Mouse (Mus musculus): ENCODE results near the gene Tent5c. TPM values are rescaled to one million over a fixed set of nuclear protein-coding genes. Genes with fewer than 3 reads are reported as not detected.
A peak's percentile ranks its signal among the peaks of the same experiment; 100 is the strongest.

Gene Tent5c
- polyA plus RNA-seq, 1 experiment from 2014 or later, result 3.8 TPM

- Histone ChIP-seq H3K4me3 (replicated peaks; ENCODE audit: low read depth, low read length) (no peak overlapping the region), H3K4me1 (replicated peaks; ENCODE audit: insufficient read depth, low read length) (0 out of 2 replicates have a peak, but pooled peaks cover 5% of the 10 kb centered on the region), H3K4me2 (ENCODE audit: low read length) (no peak overlapping the region), H3K36me3 (ENCODE audit: insufficient read depth, low read length) (no peaks in the 10 kb centered on the region), H3K27me3 (ENCODE audit: insufficient read depth, low read length) (no peaks in the 10 kb centered on the region), H3K9me3 (replicated peaks; ENCODE audit: low read length) (no peaks in the 10 kb centered on the region), H3K9ac (ENCODE audit: low read depth, low read length) (no peak overlapping the region), H3K27ac (no peak overlapping the region)
- peak; percentile 70 for DNase-seq (ENCODE audit: low spot score)
- WGBS, result 68% methylated on average over 10 of the region's 10 CpGs
- TF ChIP-seq CTCF (IDR thresholded peaks at IDR 0.05; ENCODE audit: low read depth), result peak; percentile 81
- ATAC-seq (replicated peaks; ENCODE audit: low FRiP score, low read depth), result no peak; the same call in 1 of the 2 replicates
These were observed 66.5 kb downstream of the Tent5c start for GRCm38 (mm10) chr3:100422392-100423167.

GRCm38 (mm10) chr3:100421354-100421753 lies 67.8 kb downstream of the Tent5c start:
- no peak for TF ChIP-seq CTCF (IDR thresholded peaks at IDR 0.05; ENCODE audit: low read depth)

GRCm38 (mm10) chr3:100420691-100421056 lies 68.5 kb downstream of the Tent5c start:
- Histone ChIP-seq H3K4me3 (replicated peaks; ENCODE audit: low read depth, low read length) (no peak overlapping the region), H3K4me1 (replicated peaks; ENCODE audit: insufficient read depth, low read length) (0 out of 2 replicates have a peak, but pooled peaks cover 9% of the 10 kb centered on the region), H3K36me3 (ENCODE audit: insufficient read depth, low read length) (no peaks in the 10 kb centered on the region), H3K27me3 (ENCODE audit: insufficient read depth, low read length) (no peaks in the 10 kb centered on the region), H3K4me2 (ENCODE audit: low read length) (no peak overlapping the region), H3K9ac (ENCODE audit: low read depth, low read length) (no peak overlapping the region), H3K9me3 (replicated peaks; ENCODE audit: low read length) (no peaks in the 10 kb centered on the region), H3K27ac (no peak overlapping the region)
- WGBS, result 33% methylated on average over 5 of the region's 5 CpGs
- DNase-seq (ENCODE audit: low spot score), result no peak
- no peak for ATAC-seq (replicated peaks; ENCODE audit: low FRiP score, low read depth)
- no peak for TF ChIP-seq CTCF (IDR thresholded peaks at IDR 0.05; ENCODE audit: low read depth)

More at GRCm38 (mm10) chr3:100421354-100421753, 67.8 kb downstream of the Tent5c start:
- ATAC-seq (replicated peaks; ENCODE audit: low FRiP score, low read depth) (no peak), DNase-seq (ENCODE audit: low spot score) (no peak)
- Histone ChIP-seq H3K36me3 (ENCODE audit: insufficient read depth, low read length) (no peaks in the 10 kb centered on the region), H3K27me3 (ENCODE audit: insufficient read depth, low read length) (no peaks in the 10 kb centered on the region), H3K4me1 (replicated peaks; ENCODE audit: insufficient read depth, low read length) (0 out of 2 replicates have a peak, but pooled peaks cover 9% of the 10 kb centered on the region), H3K4me3 (replicated peaks; ENCODE audit: low read depth, low read length) (no peak overlapping the region), H3K9me3 (replicated peaks; ENCODE audit: low read length) (no peaks in the 10 kb centered on the region), H3K9ac (ENCODE audit: low read depth, low read length) (no peak overlapping the region), H3K4me2 (ENCODE audit: low read length) (no peak overlapping the region), H3K27ac (no peak overlapping the region)
- WGBS, result 84% methylated on average over 6 of the region's 6 CpGs

GRCm38 (mm10) chr3:100419962-100420690 lies 69.0 kb downstream of the Tent5c start:
- no peak for TF ChIP-seq CTCF (IDR thresholded peaks at IDR 0.05; ENCODE audit: low read depth)

DNA sequence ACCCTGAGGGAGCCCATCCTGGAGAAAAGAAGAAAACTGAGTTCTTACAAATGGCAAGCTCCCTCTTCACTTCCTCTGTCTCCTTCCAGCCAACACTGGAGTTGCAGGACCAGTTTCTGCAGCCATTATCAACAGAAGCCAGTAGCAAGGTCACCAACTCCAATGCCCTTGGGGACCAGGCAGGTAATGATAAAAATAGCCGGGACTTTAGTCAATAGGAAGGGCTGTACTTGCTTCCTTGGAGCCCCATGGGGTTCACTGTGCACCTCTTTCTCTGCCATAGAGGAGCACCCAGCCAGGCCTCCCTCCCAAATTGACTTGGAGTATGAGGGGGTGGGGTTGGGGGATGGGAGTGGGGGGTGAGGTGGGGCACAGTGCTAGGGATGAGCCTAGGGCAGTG lies 70.7 kb downstream of the Tent5c start:
- H3K4me2 ChIP-seq (ENCODE audit: low read length), result peak overlapping the region; percentile 25; the same call in 1 of the 2 replicates
- no peak for ATAC-seq (replicated peaks; ENCODE audit: low FRiP score, low read depth)

More at GRCm38 (mm10) chr3:100419962-100420690, 69.0 kb downstream of the Tent5c start:
- ATAC-seq (replicated peaks; ENCODE audit: low FRiP score, low read depth) (no peak), DNase-seq (ENCODE audit: low spot score) (no peak)
- Histone ChIP-seq H3K36me3 (ENCODE audit: insufficient read depth, low read length) (no peaks in the 10 kb centered on the region), H3K4me3 (replicated peaks; ENCODE audit: low read depth, low read length) (no peak overlapping the region), H3K27me3 (ENCODE audit: insufficient read depth, low read length) (no peaks in the 10 kb centered on the region), H3K9me3 (replicated peaks; ENCODE audit: low read length) (no peaks in the 10 kb centered on the region), H3K9ac (ENCODE audit: low read depth, low read length) (no peak overlapping the region), H3K4me1 (replicated peaks; ENCODE audit: insufficient read depth, low read length) (0 out of 2 replicates have a peak, but pooled peaks cover 9% of the 10 kb centered on the region), H3K27ac (no peak overlapping the region), H3K4me2 (ENCODE audit: low read length) (no peak overlapping the region)
- WGBS, result 74% methylated on average over 10 of the region's 10 CpGs

GRCm38 (mm10) chr3:100417772-100418311 lies 71.3 kb downstream of the Tent5c start:
- H3K27me3 ChIP-seq (ENCODE audit: insufficient read depth, low read length), result no peaks in the 10 kb centered on the region

More for the DNA sequence above, 70.7 kb downstream of the Tent5c start:
- H3K36me3 ChIP-seq (ENCODE audit: insufficient read depth, low read length), result no peaks in the 10 kb centered on the region
- WGBS, result 50% methylated on average over 1 of the region's 1 CpGs
- H3K4me1 ChIP-seq (replicated peaks; ENCODE audit: insufficient read depth, low read length), result 0 out of 2 replicates have a peak, but pooled peaks cover 9% of the 10 kb centered on the region
- H3K9ac ChIP-seq (ENCODE audit: low read depth, low read length), result no peak overlapping the region
- H3K27ac ChIP-seq, result peak overlapping the region; percentile 38; the same call in 1 of the 2 replicates
- no peak for DNase-seq (ENCODE audit: low spot score)
- no peaks in the 10 kb centered on the region for H3K9me3 ChIP-seq (replicated peaks; ENCODE audit: low read length)
- no peak overlapping the region for H3K4me3 ChIP-seq (replicated peaks; ENCODE audit: low read depth, low read length)
- no peak for TF ChIP-seq CTCF (IDR thresholded peaks at IDR 0.05; ENCODE audit: low read depth)
- H3K27me3 ChIP-seq (ENCODE audit: insufficient read depth, low read length), result no peaks in the 10 kb centered on the region

More at GRCm38 (mm10) chr3:100417772-100418311, 71.3 kb downstream of the Tent5c start:
- Histone ChIP-seq H3K4me2 (ENCODE audit: low read length) (peak overlapping the region; percentile 25; the same call in 1 of the 2 replicates), H3K4me1 (replicated peaks; ENCODE audit: insufficient read depth, low read length) (0 out of 2 replicates have a peak, but pooled peaks cover 9% of the 10 kb centered on the region), H3K4me3 (replicated peaks; ENCODE audit: low read depth, low read length) (no peak overlapping the region), H3K9ac (ENCODE audit: low read depth, low read length) (no peak overlapping the region), H3K9me3 (replicated peaks; ENCODE audit: low read length) (no peaks in the 10 kb centered on the region), H3K36me3 (ENCODE audit: insufficient read depth, low read length) (no peaks in the 10 kb centered on the region), H3K27ac (peak overlapping the region; percentile 38)
- WGBS, result 11% methylated on average over 10 of the region's 10 CpGs
- peak; percentile 50 for TF ChIP-seq CTCF (IDR thresholded peaks at IDR 0.05; ENCODE audit: low read depth)
- DNase-seq (ENCODE audit: low spot score) (peak; percentile 76), ATAC-seq (replicated peaks; ENCODE audit: low FRiP score, low read depth) (peak; percentile 65)

Measured in kidney, postnatal 0 days (tissue).